8 mouse cellular contexts compared by ENCODE assay signal in the genomic region with DNA sequence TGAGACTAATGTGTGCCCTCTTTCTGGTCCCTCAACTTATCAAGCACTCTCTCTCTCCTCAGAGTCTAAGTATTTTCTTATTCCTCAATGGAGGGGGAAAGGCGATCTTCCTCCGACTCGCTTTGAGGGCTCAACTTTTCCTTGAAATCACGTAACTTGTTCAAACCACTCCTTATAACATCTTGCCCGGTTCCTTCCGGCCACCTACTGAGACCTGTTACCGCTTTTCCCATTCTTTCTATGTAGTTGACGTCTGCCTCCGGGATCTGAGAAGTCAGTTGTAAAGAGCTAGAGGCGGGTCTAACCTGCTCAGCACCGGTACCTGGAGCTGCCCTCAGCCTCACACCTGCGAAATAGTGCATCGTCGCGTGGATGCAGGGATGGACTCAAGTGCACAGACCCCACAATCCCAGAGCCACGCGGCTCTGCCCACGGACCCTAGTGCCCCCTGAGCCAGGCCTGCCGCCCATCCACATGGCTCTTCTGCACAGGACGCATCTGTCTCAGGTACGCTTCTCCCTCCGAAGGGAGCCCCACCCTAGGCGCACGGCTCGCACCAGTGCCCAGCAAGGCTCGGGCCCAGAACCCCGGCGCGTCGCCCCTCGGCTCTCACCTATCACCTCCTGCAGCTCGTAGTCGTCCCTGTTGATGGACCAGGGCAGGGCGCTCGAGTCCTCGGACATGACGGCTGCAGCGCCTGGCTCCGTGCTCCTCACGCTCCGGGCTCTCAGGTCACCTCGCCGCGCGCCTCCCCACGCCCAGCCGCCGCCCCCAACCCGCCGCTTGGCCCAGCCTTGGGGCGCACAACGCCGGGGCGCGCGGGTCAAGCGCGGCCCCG. TPM values are rescaled to one million over a fixed set of nuclear protein-coding genes. Genes with fewer than 3 reads are reported as not detected.
DNase-seq lines count a peak whose midpoint lies in the region; ATAC-seq and TF ChIP-seq lines count a peak whose summit lies in the region.

No protein-coding gene starts in this region.

- ATAC-seq in liver, embryonic 11.5 days (replicated peaks; ENCODE audit: low FRiP score): peak; percentile 26

- H3K9me3 ChIP-seq in liver, embryonic 11.5 days (ENCODE audit: control insufficient read depth, low read length): no peaks in the 10 kb centered on the region

- peak overlapping the region; percentile 99 for H3K4me2 ChIP-seq in liver, embryonic 11.5 days

- peaks cover 8% of the 10 kb centered on the region; the same call in 1 of the 2 replicates for H3K4me1 ChIP-seq in lung, adult 2 months (ENCODE audit: control insufficient read depth, insufficient read depth, low read length)
- peaks cover 7% of the 10 kb centered on the region for H3K4me1 ChIP-seq in liver, embryonic 11.5 days (replicated peaks; ENCODE audit: control insufficient read depth, insufficient read depth, low read length)
- peaks cover 7% of the 10 kb centered on the region; the same call in 1 of the 2 replicates for H3K4me1 ChIP-seq in olfactory bulb, adult 2 months (ENCODE audit: control insufficient read depth, insufficient read depth, low read length)

- H3K27ac ChIP-seq in liver, embryonic 11.5 days (ENCODE audit: low read depth, low read length): peak overlapping the region; percentile 92
- H3K27ac ChIP-seq in olfactory bulb, adult 2 months (ENCODE audit: insufficient read depth, low read depth, low read length): no peak overlapping the region

- H3K9ac ChIP-seq in liver, embryonic 11.5 days (ENCODE audit: low read depth, low read length): peak overlapping the region; percentile 93

- TF ChIP-seq POLR2A in lung, adult 2 months (IDR thresholded peaks at IDR 0.05; ENCODE audit: borderline replicate concordance, extremely low read depth, low read depth, low read length): no peak
- no peak for TF ChIP-seq POLR2A in olfactory bulb, adult 2 months (IDR thresholded peaks at IDR 0.05; ENCODE audit: insufficient read depth, low read depth, low read length)

- WGBS in lung, adult 2 months: under 1% methylated on average over 59 of the region's 59 CpGs
- under 1% methylated on average over 54 of the region's 59 CpGs for WGBS in liver, embryonic 11.5 days
- WGBS in olfactory bulb, adult 2 months: under 1% methylated on average over 59 of the region's 59 CpGs

- H3K27me3 ChIP-seq in liver, embryonic 11.5 days (replicated peaks; ENCODE audit: control insufficient read depth, insufficient read depth, low read length): no peaks in the 10 kb centered on the region

- no peaks in the 10 kb centered on the region for H3K36me3 ChIP-seq in liver, embryonic 11.5 days (ENCODE audit: control insufficient read depth, insufficient read depth, low read length)

- no peak for DNase-seq in lung, adult 2 months
- DNase-seq in lung, adult 18-20 months: no peak
- peak; percentile 15 for DNase-seq in brain, adult 2 months (ENCODE audit: low read depth, low spot score)
- peak; percentile 30 to 52 for DNase-seq in frontal cortex, postnatal 14 days (ENCODE audit: low spot score in 2 of 2)
- DNase-seq in liver, embryonic 11.5 days (ENCODE audit: low spot score): peak; percentile 62
- no peak for DNase-seq in adrenal gland, postnatal 36 days
- no peak for DNase-seq in layer of hippocampus, adult 8-10 months (ENCODE audit: low spot score in 2 of 2)

- no peak for TF ChIP-seq CTCF in lung, adult 2 months (IDR thresholded peaks at IDR 0.05; ENCODE audit: insufficient read depth, low read length)
- TF ChIP-seq CTCF in olfactory bulb, adult 2 months (IDR thresholded peaks at IDR 0.05; ENCODE audit: insufficient read depth, low read depth, low read length): no peak

- H3K4me3 ChIP-seq in lung, adult 2 months (replicated peaks; ENCODE audit: extremely low read depth, low read depth, low read length): peak overlapping the region; percentile 71
- H3K4me3 ChIP-seq in liver, embryonic 11.5 days (ENCODE audit: low read depth, low read length): peak overlapping the region; percentile 96
- peak overlapping the region; percentile 65 for H3K4me3 ChIP-seq in olfactory bulb, adult 2 months (ENCODE audit: insufficient read depth, low read depth, low read length)

RNA-seq across cellular contexts. Expression of a gene that starts 0.6 kb away (rescaled TPM):
- 13.1 and 19.8 TPM in 2 replicates for polyA plus RNA-seq in lung, adult 2 months (2012; rRNA removed)
- polyA plus RNA-seq in liver, embryonic 11.5 days (2014; fragmentation: Nextera tagmentation; extraction: Ambion mirVana): 14.2 TPM in 2 replicates
- not detected in 2 replicates for polyA plus RNA-seq in olfactory bulb, adult 2 months (2012; ENCODE audit: insufficient read depth, insufficient read length, low replicate concordance, missing spikeins)
- 10 to 100 TPM; 32.1 to 35.7 TPM for total RNA-seq in adrenal gland, postnatal 36 days (2021)
- total RNA-seq in layer of hippocampus, adult 8-10 months (2022): 10 to 100 TPM; 33.8 to 37.9 (median 35.9) TPM

RNA-seq across cellular contexts. Expression of a gene that starts 17.9 kb away (rescaled TPM):
- 216 and 282 TPM in 2 replicates for polyA plus RNA-seq in lung, adult 2 months (2012; rRNA removed)
- 58.8 and 61.2 TPM in 2 replicates for polyA plus RNA-seq in liver, embryonic 11.5 days (2014; fragmentation: Nextera tagmentation; extraction: Ambion mirVana)
- not detected in 2 replicates for polyA plus RNA-seq in olfactory bulb, adult 2 months (2012; ENCODE audit: insufficient read depth, insufficient read length, low replicate concordance, missing spikeins)
- total RNA-seq in adrenal gland, postnatal 36 days (2021): 100 to 1,000 TPM; 104 to 116 TPM
- 10 to 100 TPM; 63.2 to 84.2 (median 72.6) TPM for total RNA-seq in layer of hippocampus, adult 8-10 months (2022)

RNA-seq across cellular contexts. Expression of a gene that starts 19.6 kb away (rescaled TPM):
- 29.3 and 38.5 TPM in 2 replicates for polyA plus RNA-seq in lung, adult 2 months (2012; rRNA removed)
- 28.6 and 30.6 TPM in 2 replicates for polyA plus RNA-seq in liver, embryonic 11.5 days (2014; fragmentation: Nextera tagmentation; extraction: Ambion mirVana)
- not detected in 2 replicates for polyA plus RNA-seq in olfactory bulb, adult 2 months (2012; ENCODE audit: insufficient read depth, insufficient read length, low replicate concordance, missing spikeins)
- 10 to 100 TPM; 25.9 to 36.7 TPM for total RNA-seq in adrenal gland, postnatal 36 days (2021)
- 10 to 100 TPM in 1 of 4 experiments, 1 to 10 TPM in 3; 5.7 to 11.3 (median 8.1) TPM for total RNA-seq in layer of hippocampus, adult 8-10 months (2022)

RNA-seq across cellular contexts. Expression of a gene that starts 35.6 kb away (rescaled TPM):
- 6.7 and 7.0 TPM in 2 replicates for polyA plus RNA-seq in lung, adult 2 months (2012; rRNA removed)
- polyA plus RNA-seq in liver, embryonic 11.5 days (2014; fragmentation: Nextera tagmentation; extraction: Ambion mirVana): 9.5 and 11.0 TPM in 2 replicates
- not detected in 2 replicates for polyA plus RNA-seq in olfactory bulb, adult 2 months (2012; ENCODE audit: insufficient read depth, insufficient read length, low replicate concordance, missing spikeins)
- under 1 TPM; 0.79 to 0.99 TPM for total RNA-seq in adrenal gland, postnatal 36 days (2021)
- total RNA-seq in layer of hippocampus, adult 8-10 months (2022): 1 to 10 TPM; 4.8 to 7.5 (median 5.5) TPM

RNA-seq across cellular contexts. Expression of a gene that starts 43.7 kb away (rescaled TPM):
- 0.80 and 0.99 TPM in 2 replicates for polyA plus RNA-seq in lung, adult 2 months (2012; rRNA removed)
- polyA plus RNA-seq in liver, embryonic 11.5 days (2014; fragmentation: Nextera tagmentation; extraction: Ambion mirVana): not detected in 2 replicates
- not detected in 2 replicates for polyA plus RNA-seq in olfactory bulb, adult 2 months (2012; ENCODE audit: insufficient read depth, insufficient read length, low replicate concordance, missing spikeins)
- not detected for total RNA-seq in adrenal gland, postnatal 36 days (2021)
- total RNA-seq in layer of hippocampus, adult 8-10 months (2022): under 1 TPM in 1 of 4 experiments, not detected in 3; 0.20 TPM

Comparison
In these comparisons a context has a peak if more than half of its experiments do, and no peak if none do; other contexts are left out.
1. DNase-seq: peak in brain, adult 2 months (single experiment), frontal cortex, postnatal 14 days (2 of 2) and liver, embryonic 11.5 days (single experiment); none in lung, adult 2 months (single experiment), lung, adult 18-20 months (0 of 2), adrenal gland, postnatal 36 days (0 of 2) and layer of hippocampus, adult 8-10 months (0 of 2).
2. RNA of a gene that starts 19.6 kb away (polyA plus RNA-seq): 29.3 to 38.5 TPM in lung, adult 2 months and 28.6 to 30.6 TPM in liver, embryonic 11.5 days; not detected in olfactory bulb, adult 2 months; every median in the first group is over 10 times any median in the second.
3. Peak in every context shown above with its lines, with median percentiles within 50 percentile points of each other: H3K4me3 ChIP-seq.